8 mouse cellular contexts compared by ENCODE assay signal in the genomic region with DNA sequence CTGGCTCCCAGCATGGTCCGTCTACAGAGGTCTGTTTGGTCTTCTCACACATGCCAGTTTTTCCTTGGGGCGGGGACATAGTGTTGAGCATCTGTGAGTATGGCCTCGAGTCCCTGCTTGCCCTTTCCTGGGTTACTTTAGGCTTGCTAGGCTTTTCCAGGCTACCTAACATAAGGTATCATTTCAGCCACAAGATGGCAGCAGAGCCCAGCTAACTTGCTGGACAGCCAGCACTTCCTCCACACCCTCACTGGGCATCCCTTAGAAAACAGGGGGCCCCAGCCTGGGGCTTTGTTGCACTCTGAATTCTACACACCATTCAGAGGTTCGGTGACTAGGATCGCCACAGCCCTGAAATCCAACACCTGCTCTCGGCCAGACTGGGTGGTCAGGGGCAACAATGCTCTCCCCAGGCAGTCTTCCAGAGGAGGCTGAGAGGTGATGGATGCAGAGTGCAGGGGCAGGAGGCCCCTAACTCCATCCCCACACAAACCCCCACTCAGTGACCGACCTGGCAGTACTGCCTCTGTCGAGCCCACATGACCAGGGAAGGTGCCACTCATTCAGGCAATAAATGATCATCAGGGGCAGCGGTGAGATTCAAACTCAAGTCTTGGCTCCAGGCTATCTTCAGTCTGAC. TPM values are rescaled to one million over a fixed set of nuclear protein-coding genes. Genes with fewer than 3 reads are reported as not detected.
DNase-seq lines count a peak whose midpoint lies in the region; ATAC-seq and TF ChIP-seq lines count a peak whose summit lies in the region.

No protein-coding gene starts in this region.

- H3K4me1 ChIP-seq in bone marrow macrophage, adult 2 months (ENCODE audit: control insufficient read depth, insufficient read depth, low read length) = no peaks in the 10 kb centered on the region
- H3K4me1 ChIP-seq in liver, postnatal 0 days (ENCODE audit: insufficient read depth) = no peaks in the 10 kb centered on the region
- peaks cover 4% of the 10 kb centered on the region for H3K4me1 ChIP-seq in neural tube, embryonic 15.5 days

- no peak for TF ChIP-seq POLR2A in bone marrow macrophage, adult 2 months (IDR thresholded peaks at IDR 0.05; ENCODE audit: borderline replicate concordance, low read depth, low read length)

- H3K27ac ChIP-seq in bone marrow macrophage, adult 2 months (ENCODE audit: insufficient read depth, low read depth, low read length) = no peak overlapping the region
- no peak overlapping the region for H3K27ac ChIP-seq in liver, postnatal 0 days (ENCODE audit: low read depth)
- no peak overlapping the region for H3K27ac ChIP-seq in neural tube, embryonic 15.5 days (replicated peaks)

- H3K4me3 ChIP-seq in bone marrow macrophage, adult 2 months (ENCODE audit: insufficient read depth, low read length) = no peak overlapping the region
- H3K4me3 ChIP-seq in liver, postnatal 0 days (ENCODE audit: low read depth, low read length) = no peak overlapping the region
- no peak overlapping the region for H3K4me3 ChIP-seq in neural tube, embryonic 15.5 days (replicated peaks)

- H3K36me3 ChIP-seq in liver, postnatal 0 days (replicated peaks; ENCODE audit: insufficient read depth, low read length) = no peaks in the 10 kb centered on the region
- H3K36me3 ChIP-seq in neural tube, embryonic 15.5 days = no peaks in the 10 kb centered on the region

- no peaks in the 10 kb centered on the region for H3K9me3 ChIP-seq in liver, postnatal 0 days (ENCODE audit: low read length)
- H3K9me3 ChIP-seq in neural tube, embryonic 15.5 days (replicated peaks) = no peaks in the 10 kb centered on the region

- peak; percentile 81 to 92 for DNase-seq in heart, postnatal 14 days
- peak; percentile 90 to 91 for DNase-seq in kidney, postnatal 4 days
- peak; percentile 81 for DNase-seq in liver, postnatal 0 days
- peak; percentile 82 for DNase-seq in thymus, postnatal 0 days (ENCODE audit: low spot score)

- TF ChIP-seq CTCF in bone marrow macrophage, adult 2 months (IDR thresholded peaks at IDR 0.05; ENCODE audit: low read depth, low read length) = peak; percentile 52; the same call in 1 of the 2 replicates
- peak; percentile 87 for TF ChIP-seq CTCF in liver, postnatal 0 days (IDR thresholded peaks at IDR 0.05; ENCODE audit: low read depth)

- no peak overlapping the region for H3K4me2 ChIP-seq in liver, postnatal 0 days (ENCODE audit: low read depth, low read length)
- H3K4me2 ChIP-seq in neural tube, embryonic 15.5 days = no peak overlapping the region

- no peaks in the 10 kb centered on the region for H3K27me3 ChIP-seq in liver, postnatal 0 days (ENCODE audit: insufficient read depth, low read length)
- H3K27me3 ChIP-seq in neural tube, embryonic 15.5 days (replicated peaks) = no peaks in the 10 kb centered on the region

- WGBS in liver, postnatal 0 days (ENCODE audit: insufficient replicate concordance) = 30% methylated on average over 9 of the region's 9 CpGs
- 19% methylated on average over 9 of the region's 9 CpGs for WGBS in neural tube, embryonic 15.5 days

- peak; percentile 85 for ATAC-seq in CD4-positive, CD25-positive, alpha-beta regulatory T cell, adult 4 months
- ATAC-seq in erythroblast, adult 5-6 weeks (replicated peaks; ENCODE audit: low FRiP score, poor library complexity, severe bottlenecking) = peak; percentile 81
- ATAC-seq in liver, postnatal 0 days = peak; percentile 64
- ATAC-seq in neural tube, embryonic 15.5 days (ENCODE audit: low FRiP score) = peak; percentile 77

- H3K9ac ChIP-seq in liver, postnatal 0 days (replicated peaks) = no peak overlapping the region
- 0 out of 2 replicates have a peak overlapping the region, but pooled peaks have one; percentile 10 for H3K9ac ChIP-seq in neural tube, embryonic 15.5 days (replicated peaks)

- no peak for TF ChIP-seq EP300 in liver, postnatal 0 days (IDR thresholded peaks at IDR 0.05; ENCODE audit: low read depth)

- intact Hi-C loops in heart, postnatal 14 days (cut with DNase I) = loop anchor here (1.0 to 10.0 kb wide), 5 partner anchors 90 to 1077 kb away; no protein-coding TSS in a partner anchor

RNA-seq across cellular contexts. Expression of gene Akna, which starts 14.3 kb away (rescaled TPM):
- 100 to 1,000 TPM in 1 of 2 experiments, 10 to 100 TPM in 1; 95.9 to 158 TPM for polyA plus RNA-seq in CD4-positive, CD25-positive, alpha-beta regulatory T cell, adult 4 months (2017; shearing (Covaris generic))
- 33.3 and 39.4 TPM in 2 replicates for polyA plus RNA-seq in bone marrow macrophage, adult 2 months (2012; ENCODE audit: insufficient read depth, insufficient read length, missing spikeins)
- 16.9 and 18.4 TPM in 2 replicates for total RNA-seq in erythroblast, adult 5-6 weeks (2015; ENCODE audit: low replicate concordance)
- 8.2 and 9.5 TPM in 2 replicates for total RNA-seq in erythroblast, adult 5-6 weeks (2017; ENCODE audit: low replicate concordance)
- total RNA-seq in heart, postnatal 14 days (2021) = 1 to 10 TPM; 4.3 to 6.2 TPM
- 4.6 and 5.2 TPM in 2 replicates for polyA plus RNA-seq in liver, postnatal 0 days (2015; fragmentation: Nextera tagmentation; extraction: Ambion mirVana)
- polyA plus RNA-seq in neural tube, embryonic 15.5 days (2015; fragmentation: Nextera tagmentation; extraction: Ambion mirVana) = 3.1 and 7.3 TPM in 2 replicates
- 20.6 and 25.9 TPM in 2 replicates for polyA plus RNA-seq in thymus, postnatal 0 days (2015; fragmentation: Nextera tagmentation; extraction: Ambion mirVana)

RNA-seq across cellular contexts. Expression of gene Orm2, which starts 55.2 kb away (rescaled TPM):
- under 1 TPM in 1 of 2 experiments, not detected in 1; 0.43 TPM for polyA plus RNA-seq in CD4-positive, CD25-positive, alpha-beta regulatory T cell, adult 4 months (2017; shearing (Covaris generic))
- not detected in 2 replicates for polyA plus RNA-seq in bone marrow macrophage, adult 2 months (2012; ENCODE audit: insufficient read depth, insufficient read length, missing spikeins)
- total RNA-seq in erythroblast, adult 5-6 weeks (2015; ENCODE audit: low replicate concordance) = not detected in 2 replicates
- not detected in 2 replicates for total RNA-seq in erythroblast, adult 5-6 weeks (2017; ENCODE audit: low replicate concordance)
- total RNA-seq in heart, postnatal 14 days (2021) = under 1 TPM in 1 of 2 experiments, not detected in 1; 0.29 TPM
- polyA plus RNA-seq in liver, postnatal 0 days (2015; fragmentation: Nextera tagmentation; extraction: Ambion mirVana) = not detected in 2 replicates
- not detected in 2 replicates for polyA plus RNA-seq in neural tube, embryonic 15.5 days (2015; fragmentation: Nextera tagmentation; extraction: Ambion mirVana)
- polyA plus RNA-seq in thymus, postnatal 0 days (2015; fragmentation: Nextera tagmentation; extraction: Ambion mirVana) = 0.17 and 0.33 TPM in 2 replicates
